Mouse (Mus musculus): ENCODE measurements around the gene 1110032F04Rik.
"Not testable (repeated sequence)": the region's sequence is repeated elsewhere in the genome, so short reads cannot be mapped to it uniquely, and the experiment has no call there.

The 1110032F04Rik gene

DNA sequence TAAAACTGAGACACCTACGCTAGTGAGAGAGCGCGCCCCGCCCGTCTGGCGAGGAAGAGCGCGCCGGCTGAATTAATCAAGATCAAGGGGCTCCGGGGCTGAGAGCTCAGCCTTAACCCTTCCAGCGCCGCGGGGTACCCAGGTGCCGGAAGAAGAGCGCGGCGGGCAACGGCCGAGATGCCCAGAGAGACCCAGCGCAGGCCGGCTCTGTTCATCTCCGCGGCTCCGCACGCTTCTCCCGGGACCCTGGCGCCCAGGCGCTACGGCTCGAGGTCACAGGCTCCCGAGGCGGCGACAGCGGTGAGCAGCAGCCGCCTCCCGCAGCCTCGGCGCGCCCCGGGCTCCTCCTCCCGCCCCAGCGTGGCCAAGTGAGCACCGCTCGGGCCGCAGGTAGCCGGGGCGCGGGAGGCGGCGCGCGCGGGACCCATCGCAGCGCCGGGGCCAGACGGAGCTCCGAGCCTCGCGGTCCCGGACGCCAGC is at the start of gene 1110032F04Rik:
Gene 1110032F04Rik, plus strand, starts transcription at position 376 of the 480 bp plus-strand sequence.
- peak; percentile 15 to 66 for DNase-seq (ENCODE audit: low spot score in 2 of 2)

DNA sequence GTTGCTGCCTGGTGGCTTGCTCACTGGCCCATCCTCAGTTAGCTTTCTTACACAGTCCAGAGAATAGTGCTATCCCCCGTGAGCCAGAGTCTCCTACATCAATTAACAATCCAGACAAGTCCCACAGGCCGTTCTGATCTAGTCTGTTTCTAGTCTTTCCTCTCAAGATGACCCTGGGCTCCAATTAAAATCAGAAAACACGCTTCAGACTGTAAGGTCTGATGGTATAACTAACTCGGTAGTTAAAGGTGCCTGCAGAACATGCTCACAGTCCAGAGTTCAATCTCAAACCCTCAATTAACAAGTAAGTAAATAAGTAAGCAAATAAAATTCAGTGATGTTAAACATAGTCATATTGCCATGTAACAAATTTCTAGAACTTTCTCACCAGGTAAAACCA is 48.0 kb upstream of the 1110032F04Rik start:
- no peak for DNase-seq (ENCODE audit: low spot score in 2 of 2)

DNA sequence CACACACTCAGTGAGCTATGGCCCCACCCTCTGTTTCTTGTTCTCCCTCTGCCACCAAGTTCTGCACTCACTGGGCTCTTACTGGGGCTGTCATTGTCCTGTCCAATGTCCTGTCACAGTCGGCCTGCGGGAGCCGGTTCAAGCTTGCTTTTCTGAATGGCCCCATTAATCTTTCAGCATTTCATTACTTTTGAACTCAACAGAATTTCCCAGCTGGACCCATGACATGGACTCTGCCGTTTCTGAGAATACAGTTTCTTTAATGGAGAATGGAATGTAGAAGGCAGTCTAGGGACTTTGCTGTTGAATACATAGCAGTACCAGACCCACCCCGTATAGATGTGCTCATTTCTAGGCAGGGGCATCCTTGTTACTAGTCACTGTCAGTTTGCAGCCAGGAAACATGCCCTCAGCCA is 47.5 kb upstream of the 1110032F04Rik start:
- DNase-seq (ENCODE audit: low spot score in 2 of 2), result no peak

DNA sequence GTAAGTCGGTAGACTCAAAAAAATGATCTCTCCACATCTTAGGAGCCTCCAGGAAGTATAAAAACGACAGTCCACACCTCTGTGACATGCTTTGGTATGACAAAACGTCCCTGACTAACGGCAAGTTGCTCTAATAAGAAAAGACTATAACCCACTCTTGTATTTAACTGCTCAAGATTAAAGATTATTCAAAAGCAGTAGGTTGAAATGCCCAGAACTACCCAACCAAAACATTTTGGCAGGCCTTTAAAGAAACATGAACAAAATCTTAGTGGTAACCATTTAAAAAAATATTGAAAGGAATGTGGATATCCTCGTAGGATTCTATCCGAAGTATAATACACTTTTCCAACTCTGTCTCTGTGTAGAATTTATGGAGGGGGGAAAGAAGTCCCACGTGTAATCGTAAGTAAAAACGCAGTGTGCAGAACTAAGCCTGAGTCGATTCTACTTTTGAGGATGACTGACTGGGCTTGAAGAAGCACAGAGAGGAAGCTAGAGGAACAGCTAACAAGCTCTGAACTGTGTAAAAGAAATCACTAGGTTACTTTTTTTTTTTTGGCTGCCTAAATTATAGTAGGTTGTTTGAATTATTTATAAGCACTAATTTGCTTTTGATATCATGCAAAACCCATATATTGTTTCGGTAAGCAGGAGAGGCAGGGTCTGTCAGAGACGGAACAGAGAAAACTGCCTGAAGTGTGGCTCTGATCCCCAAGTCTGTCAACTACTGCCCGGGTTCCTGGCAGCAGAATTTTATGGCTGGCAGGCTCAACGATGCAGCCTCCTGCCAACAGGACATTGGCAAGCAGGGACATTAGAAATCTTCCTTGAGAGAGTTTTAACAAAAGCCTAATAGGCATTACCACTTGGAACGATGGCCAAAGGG is 45.3 kb upstream of the 1110032F04Rik start:
- no peak for DNase-seq (ENCODE audit: low spot score in 2 of 2)

DNA sequence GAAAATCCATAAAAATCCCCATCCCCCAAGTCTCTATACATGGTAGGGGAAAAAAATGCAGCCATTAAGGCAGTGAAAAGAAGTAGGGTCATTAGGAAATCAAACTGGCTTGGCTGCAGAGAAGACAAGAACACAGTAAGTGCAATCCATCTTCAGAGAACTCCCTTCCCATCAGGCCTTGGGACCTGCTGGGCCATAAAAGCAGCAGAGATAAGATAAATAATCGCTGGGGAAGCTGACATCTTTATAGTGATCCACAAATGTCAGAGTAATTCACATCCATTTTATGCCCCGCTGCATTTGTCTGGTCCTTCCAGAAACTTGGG is 44.7 kb upstream of the 1110032F04Rik start:
- DNase-seq (ENCODE audit: low spot score in 2 of 2), result no peak

DNA sequence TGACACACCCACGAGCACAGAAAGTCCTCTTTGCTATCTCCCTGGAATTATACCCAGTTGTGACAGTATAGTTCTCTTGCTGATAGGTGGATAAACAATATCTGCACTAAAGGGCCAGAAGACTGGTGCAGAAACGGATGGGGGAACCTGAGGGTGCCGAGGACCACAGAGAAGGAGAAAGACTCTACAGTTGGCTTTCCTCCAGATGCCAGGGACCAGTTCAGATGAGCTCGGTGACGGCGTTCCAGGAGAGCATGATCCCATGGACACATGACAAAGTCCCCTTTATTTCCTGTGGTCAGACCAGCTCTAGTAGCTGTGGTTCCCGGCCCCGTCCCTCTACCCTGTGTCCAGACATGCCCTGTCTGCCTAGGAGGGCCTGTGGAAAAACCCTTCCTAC is 44.2 kb upstream of the 1110032F04Rik start:
- DNase-seq (ENCODE audit: low spot score in 2 of 2), result no peak

DNA sequence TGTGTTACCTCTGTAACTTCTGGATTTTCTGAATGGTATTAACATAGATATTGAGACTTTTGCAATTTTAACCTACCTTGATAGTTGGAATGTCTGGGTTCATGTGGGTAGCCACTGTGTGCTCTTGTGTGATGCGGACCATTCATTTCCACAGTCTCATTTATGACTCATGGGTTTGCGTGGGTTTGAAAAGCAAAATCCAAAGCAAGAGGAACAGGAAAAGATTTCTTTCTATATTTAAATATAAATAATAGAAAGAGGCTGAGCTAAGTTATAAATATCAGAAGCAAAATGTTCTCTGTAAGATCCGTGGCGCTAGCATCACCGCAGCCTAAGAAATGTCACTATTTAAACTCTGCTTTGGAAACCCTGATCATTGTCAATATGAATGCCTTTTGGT is 41.7 kb upstream of the 1110032F04Rik start:
- DNase-seq (ENCODE audit: low spot score in 2 of 2), result no peak

DNA sequence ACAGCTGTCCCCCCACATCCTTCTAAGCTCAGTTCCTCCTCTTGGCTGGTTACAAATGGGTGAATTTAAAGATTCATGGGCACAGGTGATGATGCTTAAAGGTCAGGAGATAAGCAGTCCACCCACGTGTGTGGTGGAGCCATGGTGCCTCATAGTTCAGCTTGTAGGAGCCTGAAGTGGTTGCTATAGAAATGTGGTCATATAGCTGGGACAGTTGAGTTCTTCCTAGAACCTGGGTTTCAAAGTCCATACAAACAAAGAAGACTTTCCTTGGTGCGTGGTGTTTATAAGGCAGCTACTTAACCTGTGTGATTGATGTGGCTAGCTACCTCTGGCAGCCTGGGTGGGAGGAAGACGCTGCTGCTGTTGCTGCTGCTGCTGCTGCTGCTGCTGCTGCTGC is 39.4 kb upstream of the 1110032F04Rik start:
- no peak for DNase-seq (ENCODE audit: low spot score in 2 of 2)

DNA sequence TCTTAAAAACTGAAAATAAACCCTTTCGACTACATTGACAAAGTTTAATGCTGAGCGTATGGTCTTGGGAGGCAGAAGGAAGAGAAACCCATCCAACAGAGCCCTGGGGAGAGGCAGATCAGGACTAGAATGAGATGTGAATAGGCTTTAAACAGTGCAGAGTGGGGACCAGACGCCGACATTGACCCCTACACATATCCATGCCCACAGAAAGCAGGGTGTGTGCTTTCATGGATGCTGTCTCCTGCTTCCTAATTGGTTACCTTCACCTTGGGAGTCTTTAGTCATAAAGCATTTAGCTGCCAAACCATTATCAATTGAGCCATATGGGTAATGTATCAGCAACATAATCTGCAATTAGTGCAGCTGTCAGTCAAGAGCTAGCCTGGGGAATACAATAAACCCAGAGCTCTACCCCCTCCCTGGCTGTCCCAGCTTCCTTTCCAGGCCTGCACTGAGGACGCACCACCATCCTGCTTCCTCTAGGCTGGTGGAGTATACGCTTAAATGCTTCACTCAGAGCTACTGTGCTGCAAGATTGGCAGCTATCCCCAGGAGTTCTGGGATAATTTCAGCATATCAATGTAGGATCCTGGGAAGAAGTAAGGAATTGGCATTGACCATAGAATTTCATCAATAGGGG is 32.4 kb upstream of the 1110032F04Rik start:
- DNase-seq (ENCODE audit: low spot score in 2 of 2), result no peak

DNA sequence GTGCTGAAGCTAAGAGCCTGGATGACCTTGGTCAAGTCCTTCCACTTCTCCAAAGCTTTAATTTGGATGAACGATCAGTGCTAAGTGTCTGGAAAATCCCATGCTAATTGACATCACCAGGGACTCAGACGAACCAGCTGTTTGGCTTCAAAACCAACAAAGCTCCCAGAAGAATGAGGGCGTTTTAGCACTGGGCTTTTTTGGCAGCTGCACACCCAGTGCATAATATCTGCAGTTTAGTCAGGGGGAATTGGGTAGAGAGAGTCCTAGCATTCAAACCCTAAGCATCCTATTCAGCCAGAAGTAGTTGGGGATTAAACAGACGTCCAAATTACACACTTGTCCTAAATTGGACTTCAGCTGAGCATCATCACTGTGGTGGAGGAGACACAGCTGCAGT is 29.2 kb upstream of the 1110032F04Rik start:
- DNase-seq (ENCODE audit: low spot score in 2 of 2), result no peak

DNA sequence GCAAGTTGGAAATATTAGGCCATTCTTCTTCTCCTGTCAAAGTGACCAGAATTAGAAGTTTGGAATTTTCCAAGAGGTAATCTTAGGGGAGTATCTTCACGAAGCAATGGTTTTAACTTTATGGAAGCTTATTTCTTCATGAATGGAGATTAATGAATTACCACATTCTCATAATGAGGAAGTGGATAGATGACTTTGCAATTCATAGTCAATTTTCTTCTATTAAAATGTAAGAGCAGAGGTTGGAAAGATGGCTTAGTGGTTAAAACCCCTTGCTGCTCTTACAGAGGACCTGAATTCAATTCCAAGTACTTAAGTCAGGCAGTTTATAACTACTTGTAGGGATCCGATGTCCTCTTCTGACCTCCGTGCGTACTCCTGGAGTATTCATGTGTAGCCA is 25.4 kb upstream of the 1110032F04Rik start:
- no peak for DNase-seq (ENCODE audit: low spot score in 2 of 2)

DNA sequence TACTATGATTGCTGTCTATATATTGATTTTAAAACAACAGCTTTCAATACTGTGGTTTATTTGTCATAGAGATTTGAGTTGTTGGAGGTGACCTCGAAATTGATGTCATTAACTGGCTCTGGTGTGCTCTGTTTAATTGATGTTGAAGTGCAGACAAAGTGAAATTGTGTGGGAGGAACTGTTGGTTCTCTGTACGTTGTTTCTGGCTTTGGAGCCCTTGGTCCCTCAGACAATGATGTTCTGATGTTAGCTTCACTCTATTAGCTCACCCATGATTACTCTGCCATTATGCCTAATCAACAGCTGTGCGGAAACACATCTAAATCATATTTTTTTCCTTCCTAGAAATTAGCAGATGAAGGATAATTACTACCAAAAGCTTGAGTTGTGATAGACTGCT is 21.1 kb upstream of the 1110032F04Rik start:
- no peak for DNase-seq (ENCODE audit: low spot score in 2 of 2)

DNA sequence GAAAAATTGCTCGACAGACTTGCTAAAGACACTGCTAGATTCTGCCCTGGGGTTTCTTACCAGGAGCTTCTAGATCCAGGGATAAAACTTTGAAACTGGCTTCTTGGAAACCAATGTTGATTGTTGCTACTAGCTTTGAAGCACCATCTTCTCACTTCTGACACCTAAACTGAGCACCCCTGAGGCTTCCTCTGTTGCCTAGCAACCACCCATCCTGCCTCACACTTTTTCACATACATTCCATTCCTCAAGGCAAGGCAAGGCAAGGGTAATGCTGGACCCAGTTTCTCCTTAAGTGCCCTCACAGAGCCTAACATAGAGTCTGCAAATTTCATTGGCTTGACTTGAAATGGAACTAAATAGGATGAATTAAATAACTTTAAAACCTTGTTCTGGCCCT is 17.0 kb upstream of the 1110032F04Rik start:
- no peak for DNase-seq (ENCODE audit: low spot score in 2 of 2)

DNA sequence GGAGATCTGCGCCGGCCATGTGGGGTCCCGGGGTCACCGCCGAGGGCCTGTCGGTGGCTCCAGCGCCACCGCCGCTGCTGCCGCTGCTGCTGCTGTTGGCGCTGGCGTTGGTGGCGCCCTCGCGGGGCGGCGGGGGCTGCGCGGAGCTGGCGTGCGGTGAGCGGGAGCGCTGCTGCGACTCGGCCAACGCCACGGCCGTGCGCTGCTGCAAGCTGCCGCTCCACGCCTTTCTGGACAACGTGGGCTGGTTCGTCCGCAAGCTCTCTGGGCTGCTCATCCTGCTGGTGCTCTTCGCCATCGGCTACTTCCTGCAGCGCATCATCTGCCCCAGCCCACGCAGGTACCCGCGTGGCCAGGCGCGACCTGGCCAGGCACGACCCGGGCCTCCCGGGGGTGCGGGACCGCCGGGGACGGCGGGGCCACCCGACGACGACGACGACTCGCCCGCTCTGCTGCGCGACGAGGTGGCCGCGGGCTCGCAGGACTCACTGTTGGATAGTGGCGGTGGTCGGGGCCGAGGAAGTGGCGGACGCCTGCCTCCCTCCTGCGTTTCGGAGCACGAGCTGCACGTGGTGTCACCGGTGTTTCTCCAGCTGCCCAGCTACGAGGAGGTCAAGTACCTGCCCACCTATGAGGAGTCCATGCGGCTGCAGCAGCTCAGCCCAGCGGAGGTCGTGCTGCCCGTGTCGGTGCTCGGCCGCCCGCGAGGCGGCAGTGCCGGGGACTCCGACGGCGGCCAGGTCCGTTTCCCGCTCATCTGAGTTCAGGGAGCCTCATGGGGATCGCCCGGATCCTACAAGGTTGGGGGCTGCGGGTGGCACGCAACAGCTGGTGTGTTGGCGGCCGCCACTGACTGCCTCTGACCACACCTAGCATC is 543 bp downstream of the 1110032F04Rik start:
- DNase-seq (ENCODE audit: low spot score in 2 of 2), result peak; percentile 14 to 67

DNA sequence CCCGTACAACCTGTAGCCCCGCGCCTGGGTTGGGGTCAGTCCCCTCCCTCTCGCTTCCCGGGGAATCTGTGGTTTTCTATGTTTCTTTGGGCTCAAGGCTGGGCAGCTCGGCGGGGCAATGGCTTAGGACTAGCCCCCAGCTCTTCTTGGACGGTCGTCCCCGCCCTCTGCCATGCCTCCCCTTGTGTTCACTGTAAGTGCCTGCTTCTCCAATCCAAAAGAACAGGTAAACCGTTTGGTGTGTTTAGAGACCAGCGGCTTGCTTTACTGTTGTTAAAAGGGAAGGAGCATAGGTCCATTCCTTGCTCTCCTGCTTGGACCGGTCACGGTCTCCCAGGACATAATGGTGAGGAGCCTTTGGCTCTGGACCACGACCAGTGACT is 1.2 kb downstream of the 1110032F04Rik start:
- DNase-seq (ENCODE audit: low spot score in 2 of 2), result no peak

DNA sequence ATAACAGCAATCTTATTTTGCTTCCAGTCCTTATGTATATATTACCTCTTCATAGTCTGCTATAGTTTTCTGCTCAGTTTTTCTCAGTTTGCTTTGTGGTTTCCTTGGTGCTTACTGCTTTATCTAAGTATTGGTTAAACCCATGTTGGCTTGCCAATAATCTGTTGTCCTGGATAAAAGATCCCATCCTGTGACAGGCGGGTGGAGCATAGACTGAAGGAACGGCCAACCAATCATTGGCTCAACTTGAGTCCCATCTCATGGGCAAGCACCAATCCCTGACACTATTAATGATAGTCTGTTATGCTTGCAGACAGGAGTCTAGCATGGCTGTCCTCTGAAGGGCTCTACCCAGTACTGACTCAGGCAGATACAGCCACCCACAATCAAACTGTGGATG is 4.7 kb downstream of the 1110032F04Rik start:
- no peak for DNase-seq (ENCODE audit: low spot score in 2 of 2)

DNA sequence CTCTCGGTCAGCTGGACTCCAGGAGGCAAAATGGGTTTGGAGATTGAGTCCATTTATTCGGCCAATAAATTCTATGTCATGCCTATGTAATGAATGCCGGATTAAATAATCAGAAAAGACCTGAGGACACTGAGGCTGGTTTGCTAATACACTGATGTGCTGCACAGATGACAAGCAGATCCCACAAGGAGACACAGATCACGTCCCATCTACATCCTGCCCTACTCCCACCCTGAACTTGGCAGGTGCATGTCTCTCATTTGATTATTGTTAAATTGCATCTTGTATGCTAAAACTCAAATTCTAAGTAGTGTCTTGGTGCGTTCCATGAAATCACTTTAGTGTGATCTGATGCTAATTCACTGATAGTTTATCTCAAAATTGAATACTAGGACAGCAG is 17.5 kb downstream of the 1110032F04Rik start:
- no peak for DNase-seq (ENCODE audit: low spot score in 2 of 2)

DNA sequence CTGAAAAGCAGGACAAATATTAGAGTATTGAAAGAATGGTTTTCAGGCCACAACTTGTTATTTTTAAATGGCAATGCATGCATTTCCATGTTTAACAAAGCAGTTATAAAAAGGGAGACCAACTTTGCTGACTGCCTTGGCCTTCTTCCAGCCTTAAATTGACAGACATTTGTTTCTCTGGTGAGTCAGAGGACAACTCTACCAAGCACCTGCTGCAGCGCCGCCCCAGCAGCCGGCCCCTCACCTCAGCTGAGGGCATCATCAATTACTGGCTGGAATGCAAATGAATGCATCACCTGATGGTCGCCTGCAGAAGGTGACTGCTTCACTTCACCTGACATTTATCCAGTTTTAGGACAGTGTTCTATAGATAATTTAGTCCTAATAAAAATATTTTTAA is 26.0 kb downstream of the 1110032F04Rik start:
- DNase-seq (ENCODE audit: low spot score in 2 of 2), result no peak

DNA sequence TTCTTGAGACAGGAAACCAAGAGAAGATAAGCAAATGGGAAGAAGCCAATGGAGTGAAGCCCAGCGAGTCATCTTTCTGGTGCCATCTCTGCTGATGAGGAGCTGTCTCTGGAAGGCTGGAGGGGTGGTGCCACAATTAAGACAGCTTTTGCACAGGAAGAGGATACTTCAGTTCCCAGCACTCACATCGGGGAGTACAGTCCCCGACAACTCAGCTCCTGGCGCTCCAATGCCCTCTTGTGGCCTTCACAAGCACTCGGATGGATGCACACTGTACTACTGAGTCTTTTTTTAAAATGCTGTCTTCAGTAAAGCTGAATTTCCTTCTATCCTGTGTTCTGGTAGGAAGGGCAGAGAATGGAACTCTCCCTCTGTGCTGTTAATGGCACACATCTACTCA is 27.8 kb downstream of the 1110032F04Rik start:
- DNase-seq (ENCODE audit: low spot score in 2 of 2), result no peak

DNA sequence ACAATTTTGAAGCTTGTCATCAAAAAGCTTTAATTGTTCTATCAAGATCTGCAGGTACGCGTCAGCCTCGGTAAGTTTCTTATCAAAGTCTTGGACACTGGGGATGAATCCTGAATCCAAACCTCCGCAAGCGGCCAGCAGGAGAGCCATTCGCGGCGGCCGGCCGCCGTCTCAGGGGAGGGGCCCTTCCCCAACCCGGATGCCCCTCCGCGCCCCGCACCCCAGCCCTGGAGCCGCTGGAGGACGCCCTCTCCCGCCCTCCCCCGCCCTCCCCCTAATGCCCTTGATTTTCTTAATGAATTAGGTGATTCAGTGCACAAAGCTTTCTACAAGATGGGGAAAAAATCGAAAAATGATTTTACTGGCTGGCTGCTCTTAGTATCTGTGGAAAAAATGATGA is 33.2 kb downstream of the 1110032F04Rik start:
- DNase-seq (ENCODE audit: low spot score in 2 of 2), result not testable (repeated sequence)

DNA sequence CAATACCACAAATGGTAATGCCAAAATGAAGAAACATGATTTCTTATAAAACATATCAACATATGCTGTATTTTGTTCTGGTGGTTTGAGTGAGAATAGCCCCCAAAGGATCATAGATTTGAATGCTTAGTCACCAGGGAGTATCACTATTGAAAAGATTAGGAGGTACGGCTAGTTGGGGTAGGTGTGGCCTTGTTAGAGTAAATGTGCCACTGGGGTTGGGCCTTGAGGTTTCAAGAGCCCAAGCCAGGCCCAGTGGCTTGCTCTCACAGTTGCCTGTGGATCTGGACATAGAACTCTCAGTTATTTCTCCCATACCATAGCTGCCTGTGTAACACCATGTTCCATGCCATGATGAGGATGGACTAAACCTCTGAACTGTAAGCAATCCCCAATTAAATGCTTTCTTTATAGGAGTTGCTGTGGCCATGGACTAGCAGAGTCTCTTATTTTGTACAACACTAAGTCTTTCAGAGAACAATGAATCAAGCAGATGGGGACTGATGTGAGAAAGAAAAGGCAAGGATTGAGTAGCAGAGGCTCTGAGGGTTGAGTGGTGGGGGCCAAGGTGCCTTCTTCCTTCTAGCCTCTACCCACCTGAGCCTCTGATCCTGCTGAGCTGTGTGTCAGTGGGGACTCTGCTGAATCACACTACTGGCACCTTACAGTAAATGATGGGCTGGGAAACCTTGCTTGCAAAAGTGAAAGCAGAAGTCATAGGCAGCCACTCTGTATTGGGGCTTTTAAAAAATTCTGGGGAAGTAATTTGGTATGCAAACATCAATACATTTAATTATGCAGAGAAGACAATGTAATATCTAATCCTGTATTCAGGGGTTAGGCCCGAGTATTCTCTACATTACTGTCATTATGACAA is 35.8 kb downstream of the 1110032F04Rik start:
- no peak for DNase-seq (ENCODE audit: low spot score in 2 of 2)
